Mouse (Mus musculus): ENCODE results near the gene Ifrd2.

DNA sequence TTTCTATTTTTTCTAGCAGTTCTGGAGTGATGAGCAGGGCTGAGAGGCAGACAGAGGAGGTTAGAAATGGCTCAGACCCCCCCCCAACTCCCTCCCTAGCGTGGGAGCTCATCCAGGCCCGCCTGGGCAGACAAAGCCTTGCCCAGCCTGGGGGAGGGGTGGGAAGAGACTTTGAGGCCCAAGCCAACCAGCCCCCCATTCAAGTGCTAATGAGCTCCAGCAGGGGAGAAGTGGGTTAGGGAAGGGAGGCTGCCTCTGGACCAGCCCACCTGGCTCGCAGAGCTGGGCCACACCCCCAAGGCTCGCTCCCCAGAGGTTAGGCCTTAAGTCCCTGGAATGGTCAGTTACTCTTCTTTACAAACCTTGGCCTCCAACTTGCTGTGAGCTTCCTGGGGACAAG is 43.1 kb downstream of the Ifrd2 start:
- no peak for TF ChIP-seq CTCF (IDR thresholded peaks at IDR 0.05; ENCODE audit: low read depth)
- TF ChIP-seq EP300 (IDR thresholded peaks at IDR 0.05; ENCODE audit: low read depth) = no peak

All from liver, embryonic 14.5 days (tissue).